Mouse (Mus musculus) liver, adult 2 months (tissue): ENCODE measurements around the gene Fam76a. TPM values are rescaled to one million over a fixed set of nuclear protein-coding genes. Genes with fewer than 3 reads are reported as not detected.
A peak's percentile ranks its signal among the peaks of the same experiment; 100 is the strongest.

ENCODE experiments used
- DNase-seq: peaks from one replicate; pipeline ENCODE4 v3.0.0-alpha.2; 2011; ENCODE audit warnings: low read depth, low spot score; ENCODE audit errors: extremely low read depth
- H3K27ac ChIP-seq: fragments of 200-500 bp; replicated peaks from 2 replicates; pipeline ENCODE4 v1.5.1; 2012; ENCODE audit warnings: low read depth, mild to moderate bottlenecking, control low read depth, inconsistent platforms, low read length; ENCODE audit not compliant: insufficient read depth
- H3K27me3 ChIP-seq: fragments of 200-500 bp; 2 replicates; pipeline ENCODE4 v1.6.1; 2012; ENCODE audit warnings: mild to moderate bottlenecking, moderate library complexity, low read length, inconsistent platforms; ENCODE audit not compliant: control insufficient read depth, insufficient read depth
- H3K36me3 ChIP-seq: fragments of 200-500 bp; 2 replicates; pipeline ENCODE4 v1.6.1; 2012; ENCODE audit warnings: low read length, inconsistent platforms; ENCODE audit not compliant: control insufficient read depth, insufficient read depth
- H3K4me1 ChIP-seq: fragments of 200-500 bp; 2 replicates; pipeline ENCODE4 v1.6.1; 2011; ENCODE audit warnings: low read length; ENCODE audit not compliant: control insufficient read depth, insufficient read depth
- H3K4me3 ChIP-seq: fragments of 200-500 bp; 2 replicates; pipeline ENCODE4 v1.5.1; 2011; ENCODE audit warnings: low read depth, mild to moderate bottlenecking, control low read depth, low read length, moderate library complexity; ENCODE audit not compliant: insufficient read depth
- H3K79me2 ChIP-seq: fragments of 200-500 bp; 2 replicates; pipeline ENCODE4 v1.6.1; 2012; ENCODE audit warnings: inconsistent platforms, mild to moderate bottlenecking, low read length, moderate library complexity; ENCODE audit not compliant: control insufficient read depth, insufficient read depth
- H3K9ac ChIP-seq: fragments of 200-500 bp; 2 replicates; pipeline ENCODE4 v1.6.1; 2012; ENCODE audit warnings: low read depth, mild to moderate bottlenecking, control low read depth, inconsistent platforms, low read length
- CTCF ChIP-seq: fragments of 200-500 bp; IDR thresholded peaks from 2 replicates; pipeline ENCODE4 v1.5.1; 2011; ENCODE audit warnings: low read depth, low read length, control low read depth
- POLR2A ChIP-seq: fragments of 200-500 bp; IDR thresholded peaks from 2 replicates; pipeline ENCODE4 v1.6.1; 2011; ENCODE audit warnings: low read length, control low read depth; ENCODE audit not compliant: insufficient read depth; ENCODE audit errors: extremely low read depth
- WGBS: fragments of 180-500 bp; shearing (Covaris S2); methylation state at CpG from one replicate; pipeline ENCODE4 v1.1.7; 2018; 5-methylcytosine and 5-hydroxymethylcytosine counted together
- polyA plus RNA-seq: library from polyadenylated mRNA; depleted of rRNA; stranded (reverse); fragments of >200 nt; gene quantifications from 2 replicates; pipeline ENCODE4 v1.2.3, GENCODE M21; 2012
- total RNA-seq: library from RNA; depleted of rRNA; stranded (reverse); fragments of >200 nt; gene quantifications from 2 replicates; pipeline ENCODE4 v1.2.3, GENCODE M21; 2014

The Fam76a gene
- total and polyA plus RNA-seq, 2 experiments: 5.8 to 11.3 TPM

DNA sequence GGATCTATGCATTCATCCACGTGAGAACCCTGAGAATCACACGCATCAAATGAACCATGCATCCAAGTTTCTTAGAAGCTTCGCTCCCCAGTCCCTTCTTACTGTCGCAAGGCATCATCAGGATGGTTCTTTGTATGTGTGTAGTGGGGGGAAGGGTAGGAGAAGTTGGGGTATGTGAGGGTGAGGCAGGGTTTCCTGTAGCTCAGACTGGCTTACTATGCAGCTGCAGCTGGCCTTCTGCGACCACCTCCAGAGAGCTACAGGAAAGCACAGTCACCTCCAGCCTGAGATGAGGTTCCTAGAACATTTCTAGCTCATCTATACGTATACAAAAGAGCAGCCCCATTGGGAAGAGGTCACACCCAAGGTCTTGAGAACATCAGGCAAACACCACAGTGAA is 10.2 kb downstream of the Fam76a start:
- Histone ChIP-seq H3K79me2 (no peaks in the 10 kb centered on the region), H3K27ac (no peak overlapping the region), H3K9ac (no peak overlapping the region), H3K4me3 (no peak overlapping the region), H3K4me1 (no peaks in the 10 kb centered on the region), H3K27me3 (no peaks in the 10 kb centered on the region), H3K36me3 (peaks cover 65% of the 10 kb centered on the region)
- no peak for DNase-seq
- TF ChIP-seq CTCF (no peak), POLR2A (no peak)
- 89% methylated on average over 6 of the region's 6 CpGs for WGBS

- Histone ChIP-seq H3K27me3 (no peaks in the 10 kb centered on the region), H3K27ac (peak overlapping the region; percentile 49), H3K36me3 (peaks cover 47% of the 10 kb centered on the region), H3K9ac (no peak overlapping the region), H3K4me3 (no peak overlapping the region), H3K79me2 (no peaks in the 10 kb centered on the region), H3K4me1 (peaks cover 9% of the 10 kb centered on the region; the same call in 1 of the 2 replicates)
- peak; percentile 74 for DNase-seq
- 38% methylated on average over 5 of the region's 5 CpGs for WGBS
- TF ChIP-seq CTCF (no peak), POLR2A (no peak)
These were observed 16.5 kb downstream of the Fam76a start for GRCm38 (mm10) chr4:132905843-132906360.

DNA sequence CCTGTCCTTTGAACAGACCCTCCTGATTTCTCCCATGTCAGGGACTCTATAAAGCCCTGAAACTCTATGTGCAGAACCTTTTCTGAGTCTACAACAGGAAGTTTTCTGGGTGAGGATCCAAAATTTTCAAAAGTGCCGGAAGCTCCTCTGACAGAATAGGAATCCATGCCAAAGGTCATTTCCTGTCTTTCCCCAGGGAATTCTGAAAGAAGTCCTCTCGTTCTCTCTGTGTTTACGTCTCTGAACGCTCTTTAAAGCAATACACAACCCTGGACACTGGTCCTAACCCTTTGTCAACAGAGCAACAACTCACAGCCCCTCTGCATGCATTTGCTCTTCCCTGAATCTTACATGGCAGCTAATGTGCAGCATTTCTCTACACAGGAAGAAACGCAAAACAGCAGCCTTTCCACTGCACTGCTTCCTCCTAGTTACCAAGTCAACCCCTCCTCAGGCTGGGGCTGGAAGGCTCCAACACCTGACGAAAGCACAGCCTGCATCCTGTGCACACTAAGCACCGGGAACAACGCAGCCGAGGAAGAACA is 17.5 kb downstream of the Fam76a start:
- H3K4me3 ChIP-seq: no peak overlapping the region

DNA sequence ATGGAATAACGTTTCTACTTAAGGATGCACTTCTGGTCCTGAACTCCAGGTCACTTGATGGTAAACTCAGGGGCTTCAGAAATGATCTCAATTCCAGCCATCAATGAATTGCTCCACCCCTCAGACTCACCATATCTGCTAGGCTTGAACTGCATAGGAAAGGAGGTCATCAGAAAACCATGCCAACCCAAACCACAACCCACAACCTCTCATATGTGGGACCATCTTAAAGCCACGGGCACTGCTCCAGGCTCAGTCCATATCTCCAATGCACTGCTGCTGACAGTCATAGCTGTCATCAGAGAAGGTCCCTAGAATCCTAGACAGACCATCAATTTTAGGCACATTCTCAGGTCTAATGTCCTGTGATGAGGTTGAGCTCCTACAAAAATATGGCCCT is 18.3 kb downstream of the Fam76a start:
- H3K79me2 ChIP-seq: no peaks in the 10 kb centered on the region
- 73% methylated on average over 2 of the region's 2 CpGs for WGBS
- peaks cover 33% of the 10 kb centered on the region for H3K36me3 ChIP-seq
- H3K27me3 ChIP-seq: no peaks in the 10 kb centered on the region
- no peak for DNase-seq
- no peak overlapping the region for H3K9ac ChIP-seq
- no peak for TF ChIP-seq CTCF
- peaks cover 9% of the 10 kb centered on the region; the same call in 1 of the 2 replicates for H3K4me1 ChIP-seq
- peak overlapping the region; percentile 50; the same call in 1 of the 2 replicates for H3K27ac ChIP-seq
- H3K4me3 ChIP-seq: no peak overlapping the region

More for the DNA sequence above, 17.5 kb downstream of the Fam76a start:
- no peak overlapping the region for H3K9ac ChIP-seq
- peaks cover 41% of the 10 kb centered on the region for H3K36me3 ChIP-seq
- 72% methylated on average over 9 of the region's 9 CpGs for WGBS
- H3K79me2 ChIP-seq: no peaks in the 10 kb centered on the region
- peak; percentile 30 for DNase-seq
- TF ChIP-seq CTCF (no peak), POLR2A (no peak)
- peak overlapping the region; percentile 50 for H3K27ac ChIP-seq
- H3K4me1 ChIP-seq: peaks cover 9% of the 10 kb centered on the region; the same call in 1 of the 2 replicates
- no peaks in the 10 kb centered on the region for H3K27me3 ChIP-seq

DNA sequence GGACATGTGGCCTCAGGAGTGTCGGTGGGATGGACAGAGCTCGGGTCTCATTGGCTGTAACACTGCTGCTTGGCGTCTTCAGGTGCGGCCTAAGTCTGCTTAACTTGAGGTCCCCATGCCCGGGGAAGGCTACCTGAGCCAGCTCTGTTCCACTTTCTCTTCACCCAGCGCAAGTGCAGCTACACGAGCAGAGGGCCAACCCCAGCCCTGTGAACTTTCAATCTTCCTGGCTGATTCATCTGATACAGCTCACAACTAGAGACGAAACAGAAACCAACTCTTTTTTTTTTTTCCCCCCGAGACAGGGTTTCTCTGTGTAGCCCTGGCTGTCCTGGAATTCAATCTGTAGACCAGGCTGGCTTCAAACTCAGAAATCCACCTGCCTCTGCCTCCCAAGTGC is 24.2 kb downstream of the Fam76a start:
- no peaks in the 10 kb centered on the region for H3K79me2 ChIP-seq
- TF ChIP-seq CTCF (no peak), POLR2A (no peak)
- WGBS: 82% methylated on average over 9 of the region's 9 CpGs
- peaks cover 18% of the 10 kb centered on the region for H3K36me3 ChIP-seq
- no peak for DNase-seq
- H3K27me3 ChIP-seq: peaks cover 3% of the 10 kb centered on the region; the same call in 1 of the 2 replicates
- H3K4me3 ChIP-seq: no peak overlapping the region
- H3K4me1 ChIP-seq: no peaks in the 10 kb centered on the region
- H3K9ac ChIP-seq: no peak overlapping the region
- no peak overlapping the region for H3K27ac ChIP-seq

DNA sequence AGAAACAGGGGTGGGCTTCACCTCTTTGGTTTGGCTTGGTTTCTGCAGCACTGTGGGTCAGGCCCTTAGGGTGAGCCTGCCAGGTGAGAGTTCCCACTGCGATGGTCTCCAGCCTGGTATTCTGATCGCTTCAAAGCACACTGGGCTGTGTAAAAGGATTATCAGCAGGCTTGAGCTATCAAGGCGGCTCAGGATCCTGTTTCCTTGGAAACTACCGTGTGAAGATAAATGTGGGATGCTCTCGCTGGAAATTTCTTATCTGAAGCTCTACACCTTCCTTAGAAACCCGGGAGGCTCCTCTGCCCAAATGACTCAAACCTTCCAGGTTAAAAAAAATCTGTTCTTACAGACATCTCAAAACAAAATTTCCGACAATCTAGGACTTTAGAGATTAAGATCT is 28.0 kb downstream of the Fam76a start:
- Histone ChIP-seq H3K9ac (no peak overlapping the region), H3K27me3 (peaks cover 3% of the 10 kb centered on the region; the same call in 1 of the 2 replicates), H3K27ac (no peak overlapping the region), H3K36me3 (no peaks in the 10 kb centered on the region), H3K79me2 (no peaks in the 10 kb centered on the region), H3K4me1 (no peaks in the 10 kb centered on the region), H3K4me3 (no peak overlapping the region)
- TF ChIP-seq CTCF: no peak
- no peak for TF ChIP-seq POLR2A
- no peak for DNase-seq
- WGBS: 43% methylated on average over 7 of the region's 7 CpGs
